In the genomic region with DNA sequence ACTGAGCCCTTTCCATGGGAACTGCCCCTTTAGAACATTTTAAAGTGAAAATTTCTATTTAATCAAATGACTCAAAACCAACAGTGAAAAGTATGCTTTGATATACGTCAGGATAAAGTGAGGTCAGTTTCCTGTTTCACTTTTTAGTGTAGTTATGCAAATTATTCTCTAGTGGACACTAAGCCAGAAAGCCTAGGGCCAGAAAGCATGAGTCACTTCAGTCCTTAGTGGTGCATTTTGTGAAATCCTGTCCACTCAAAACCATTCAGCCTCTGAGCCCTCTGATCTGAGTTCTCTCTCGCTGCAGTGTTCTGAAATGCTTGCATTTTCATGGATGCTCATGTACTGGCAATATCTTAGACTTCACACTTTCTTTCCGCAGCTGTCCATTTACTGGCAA, we compare ENCODE assay signal across 22 mouse cellular contexts.
A peak's percentile ranks its signal among the peaks of the same experiment; 100 is the strongest.
DNase-seq lines count a peak whose midpoint lies in the region; ATAC-seq and TF ChIP-seq lines count a peak whose summit lies in the region.
"Had no signal": no experiment of that assay in that cellular context is flagged by ENCODE, and none has a peak within 500 bp of the region (broad histone marks: within the 10 kb centered on the region; RNA-seq: fewer than 3 reads in every experiment).

No protein-coding gene starts in this region.

- H3K4me3 ChIP-seq in heart, postnatal 0 days (ENCODE audit: low read depth, low read length): no peak overlapping the region
- no peak overlapping the region for H3K4me3 ChIP-seq in embryonic fibroblast, embryonic 13.5 days (ENCODE audit: insufficient read depth, low read length)
- no peak overlapping the region for H3K4me3 ChIP-seq in intestine, postnatal 0 days (ENCODE audit: low read depth, low read length)
- H3K4me3 ChIP-seq: embryonic facial prominence, embryonic 15.5 days; heart, embryonic 12.5 days; layer of hippocampus, adult 2 months; neural tube, embryonic 12.5 days had no signal

- intact Hi-C loops in heart, postnatal 25 days (cut with DNase I): no loop called here

- H3K36me3 ChIP-seq in heart, postnatal 0 days (replicated peaks; ENCODE audit: control insufficient read depth, insufficient read depth, low read length): no peaks in the 10 kb centered on the region
- no peaks in the 10 kb centered on the region for H3K36me3 ChIP-seq in intestine, postnatal 0 days (ENCODE audit: control insufficient read depth, insufficient read depth)
- H3K36me3 ChIP-seq: embryonic facial prominence, embryonic 15.5 days; heart, embryonic 12.5 days; neural tube, embryonic 12.5 days had no signal

- no peak overlapping the region for H3K4me2 ChIP-seq in heart, postnatal 0 days (ENCODE audit: low read depth, low read length)
- no peak overlapping the region for H3K4me2 ChIP-seq in intestine, postnatal 0 days (replicated peaks; ENCODE audit: low read depth)
- H3K4me2 ChIP-seq: embryonic facial prominence, embryonic 15.5 days; heart, embryonic 12.5 days; lung, embryonic 14.5 days; neural tube, embryonic 12.5 days had no signal

- TF ChIP-seq EP300 in heart, postnatal 0 days (IDR thresholded peaks at IDR 0.05; ENCODE audit: low read depth): no peak

- ATAC-seq in heart, postnatal 0 days (ENCODE audit: insufficient read depth, low read depth): no peak; the same call in 1 of the 2 replicates
- no peak for ATAC-seq in intestine, postnatal 0 days
- ATAC-seq: forebrain, embryonic 16.5 days; hindbrain, embryonic 16.5 days had no signal

- no peak overlapping the region for H3K27ac ChIP-seq in heart, postnatal 0 days (ENCODE audit: low read depth)
- H3K27ac ChIP-seq in embryonic fibroblast, embryonic 13.5 days (ENCODE audit: insufficient read depth, low read length): peak overlapping the region; percentile 86
- H3K27ac ChIP-seq in intestine, postnatal 0 days (ENCODE audit: low read depth, low read length): no peak overlapping the region
- H3K27ac ChIP-seq: embryonic facial prominence, embryonic 15.5 days; kidney, postnatal 0 days; layer of hippocampus, adult 2 months; neural tube, embryonic 12.5 days had no signal

- peaks cover 13% of the 10 kb centered on the region; the same call in 1 of the 2 replicates for H3K4me1 ChIP-seq in heart, postnatal 0 days (ENCODE audit: control insufficient read depth, insufficient read depth)
- peaks cover 25% of the 10 kb centered on the region for H3K4me1 ChIP-seq in embryonic fibroblast, embryonic 13.5 days (ENCODE audit: control insufficient read depth, insufficient read depth, low read length)
- H3K4me1 ChIP-seq in intestine, postnatal 0 days (replicated peaks; ENCODE audit: control insufficient read depth, insufficient read depth, low read length): no peaks in the 10 kb centered on the region
- H3K4me1 ChIP-seq: embryonic facial prominence, embryonic 15.5 days; neural tube, embryonic 12.5 days had no signal

- DNase-seq in heart, postnatal 0 days (ENCODE audit: low spot score): peak; percentile 40
- no peak for DNase-seq in heart, postnatal 25 days (ENCODE audit: low spot score)
- DNase-seq in 416B (ENCODE audit: low read depth): peak; percentile 84
- peak; percentile 45 for DNase-seq in lung, postnatal 25 days (ENCODE audit: low spot score)
- DNase-seq in natural killer cell, adult 2 months (ENCODE audit: low spot score in 2 of 2): no peak
- no peak for DNase-seq in spleen, postnatal 4 days (ENCODE audit: low spot score in 2 of 2)
- DNase-seq: cerebellum, adult 2 months; cerebellum, postnatal 36 days; kidney, adult 11 months; liver; lung, embryonic 14.5 days; right cerebral cortex, postnatal 4 days; thymus, postnatal 14 days had no signal

- no peak overlapping the region for H3K9ac ChIP-seq in heart, postnatal 0 days (replicated peaks; ENCODE audit: low read depth, low read length)
- H3K9ac ChIP-seq in intestine, postnatal 0 days (ENCODE audit: low read depth, low read length): no peak overlapping the region
- H3K9ac ChIP-seq: embryonic facial prominence, embryonic 15.5 days; heart, embryonic 12.5 days; lung, embryonic 14.5 days; neural tube, embryonic 12.5 days had no signal

- no peak for TF ChIP-seq POLR2A in embryonic fibroblast, embryonic 13.5 days (IDR thresholded peaks at IDR 0.05; ENCODE audit: low read depth, low read length)

- no peak for TF ChIP-seq CTCF in heart, postnatal 0 days (IDR thresholded peaks at IDR 0.05; ENCODE audit: low read depth)
- TF ChIP-seq CTCF in embryonic fibroblast, embryonic 13.5 days (IDR thresholded peaks at IDR 0.05; ENCODE audit: borderline replicate concordance, insufficient read depth, low read length): no peak
- TF ChIP-seq CTCF in intestine, postnatal 0 days (IDR thresholded peaks at IDR 0.05; ENCODE audit: low read depth): no peak

- no peaks in the 10 kb centered on the region for H3K9me3 ChIP-seq in heart, postnatal 0 days (replicated peaks; ENCODE audit: control insufficient read depth, low read length)
- H3K9me3 ChIP-seq in intestine, postnatal 0 days (ENCODE audit: control insufficient read depth): no peaks in the 10 kb centered on the region
- H3K9me3 ChIP-seq: embryonic facial prominence, embryonic 15.5 days; heart, embryonic 12.5 days; neural tube, embryonic 12.5 days had no signal

- H3K27me3 ChIP-seq in heart, postnatal 0 days (ENCODE audit: control insufficient read depth, insufficient read depth, low read length): no peaks in the 10 kb centered on the region
- H3K27me3 ChIP-seq in intestine, postnatal 0 days (replicated peaks; ENCODE audit: control insufficient read depth, insufficient read depth, low read length): no peaks in the 10 kb centered on the region; the same call in 1 of the 2 replicates
- H3K27me3 ChIP-seq: embryonic facial prominence, embryonic 15.5 days; heart, embryonic 12.5 days; neural tube, embryonic 12.5 days had no signal

- WGBS in heart, postnatal 0 days: 60% methylated on average over 3 of the region's 3 CpGs
- 74% methylated on average over 3 of the region's 3 CpGs for WGBS in intestine, postnatal 0 days

Comparison
In these comparisons a context has a peak if more than half of its experiments do, and no peak if none do; other contexts are left out.
1. DNase-seq: peak in heart, postnatal 0 days (single experiment), 416B (single experiment) and lung, postnatal 25 days (single experiment); none in heart, postnatal 25 days (single experiment), natural killer cell, adult 2 months (0 of 2) and spleen, postnatal 4 days (0 of 2).